Mouse (Mus musculus) thymus, postnatal 14 days (tissue): Measurements from ENCODE around the gene Kcnmb1.
A peak's percentile ranks its signal among the peaks of the same experiment; 100 is the strongest.

Experiments used
- DNase-seq: peaks from one replicate; pipeline ENCODE4 v3.0.0; 2021

Gene Kcnmb1

DNA sequence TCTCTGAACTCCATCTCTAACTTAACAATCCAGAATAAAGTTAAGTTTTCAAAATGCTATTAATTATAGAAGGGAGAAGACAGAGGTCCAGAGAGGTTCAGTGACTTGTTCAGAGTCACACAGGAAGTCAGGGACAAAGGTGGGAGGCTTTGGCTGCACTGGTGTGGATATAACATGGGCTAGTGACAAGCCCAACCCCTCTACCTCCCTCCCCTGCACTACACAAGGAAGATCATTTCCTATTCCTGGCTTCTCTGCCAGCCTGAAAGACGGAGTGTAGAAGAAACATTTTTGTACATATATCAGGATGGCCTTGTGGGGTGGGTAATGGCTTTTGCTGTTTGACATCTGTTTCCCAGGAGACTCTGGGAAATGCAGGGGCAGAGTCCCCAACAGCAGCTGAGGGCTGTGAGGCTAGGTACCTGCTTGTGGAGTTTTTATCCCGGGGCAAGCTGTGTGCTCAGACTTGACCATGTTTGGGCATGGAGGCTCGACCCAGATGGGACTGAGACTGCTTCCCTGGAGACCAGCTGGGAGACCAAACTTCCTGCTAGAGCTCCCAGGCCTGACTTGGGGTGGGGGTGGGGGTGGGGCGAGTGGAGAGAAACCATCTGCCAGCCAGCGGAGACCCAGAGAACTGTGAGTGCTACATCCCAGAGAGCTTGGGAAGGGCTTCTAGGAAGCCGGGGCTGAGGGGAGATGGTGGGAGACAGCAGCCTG is at the start of gene Kcnmb1:
TSS of gene Kcnmb1 (plus strand) at position 326 of the 720 bp plus-strand sequence.
- DNase-seq: no peak

DNA sequence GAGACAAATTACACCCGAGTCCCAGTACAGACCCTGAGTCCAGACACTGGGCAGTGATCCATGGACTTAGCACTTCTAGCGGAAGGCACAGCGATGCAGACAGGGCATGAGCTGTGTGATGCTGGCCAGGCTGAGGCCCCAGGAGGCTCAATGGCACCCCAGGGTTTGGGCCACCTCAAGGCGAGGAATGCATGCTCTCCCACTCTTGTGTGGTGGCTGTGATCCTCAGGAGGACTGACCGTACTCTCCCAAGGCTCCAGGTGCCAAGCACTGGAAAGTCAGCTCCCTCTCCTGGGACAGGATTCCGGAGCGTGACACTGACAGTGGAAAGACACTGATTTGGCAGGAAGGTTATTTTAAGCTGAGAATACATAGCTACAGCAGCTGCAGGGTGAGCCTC is 49.8 kb upstream of the Kcnmb1 start:
- no peak for DNase-seq

DNA sequence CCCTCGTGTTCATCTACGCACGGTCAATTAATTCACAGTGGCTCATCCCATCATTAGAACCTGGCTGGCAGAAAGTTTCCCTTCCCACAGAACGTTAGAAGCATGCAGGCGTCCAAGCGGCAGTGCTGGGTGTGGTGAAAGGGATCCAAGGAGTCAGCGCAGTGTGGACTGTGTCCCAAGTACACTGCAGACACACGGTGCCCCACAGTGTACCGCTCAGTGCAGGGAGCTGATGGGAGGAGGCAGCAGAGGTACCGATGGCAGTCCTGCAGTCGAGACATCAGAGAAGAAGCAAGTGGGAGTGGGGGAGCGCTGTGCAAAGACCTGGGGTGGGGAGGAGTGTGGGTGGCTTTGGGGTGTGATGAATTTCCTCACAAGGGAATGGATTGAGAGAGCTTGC is 48.6 kb upstream of the Kcnmb1 start:
- DNase-seq: no peak

DNA sequence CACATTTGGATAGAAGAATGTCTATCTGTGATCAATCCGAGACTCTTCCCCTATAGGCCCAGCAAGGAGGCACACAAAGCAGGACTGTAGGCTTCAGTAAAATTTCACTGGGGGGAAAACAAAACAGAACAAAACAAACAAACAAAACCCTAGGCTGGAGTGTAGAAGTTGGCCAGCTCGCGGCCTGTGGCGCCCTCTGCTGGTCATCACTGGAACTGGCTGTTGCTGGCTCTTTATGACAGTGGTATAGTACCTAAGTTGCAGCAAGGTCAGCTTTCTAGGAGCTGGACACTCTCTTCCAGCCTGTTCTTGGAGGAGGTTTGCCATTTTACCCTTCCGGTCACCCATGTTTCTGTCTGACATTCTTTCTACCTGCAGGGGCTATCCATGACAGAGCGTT is 45.2 kb upstream of the Kcnmb1 start:
- peak; percentile 73 for DNase-seq

DNA sequence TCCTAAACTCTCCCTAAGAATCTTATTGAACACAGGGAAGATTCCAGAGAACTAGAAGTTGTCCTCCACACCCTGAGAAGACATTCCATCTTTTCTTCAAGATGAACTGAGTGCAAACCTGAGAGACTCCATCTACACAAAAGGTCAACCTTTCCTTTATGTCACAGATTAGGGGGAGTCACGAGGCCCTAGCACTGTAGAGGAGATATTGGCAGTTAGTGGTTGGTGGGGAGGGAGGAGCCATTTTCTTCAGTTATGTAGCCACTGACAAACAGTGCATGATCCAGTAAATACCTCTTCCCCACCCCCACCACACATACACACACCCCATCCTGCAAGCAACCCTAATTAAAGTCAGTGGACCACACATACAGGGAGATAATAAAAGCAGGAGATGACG is 44.4 kb upstream of the Kcnmb1 start:
- DNase-seq: no peak

DNA sequence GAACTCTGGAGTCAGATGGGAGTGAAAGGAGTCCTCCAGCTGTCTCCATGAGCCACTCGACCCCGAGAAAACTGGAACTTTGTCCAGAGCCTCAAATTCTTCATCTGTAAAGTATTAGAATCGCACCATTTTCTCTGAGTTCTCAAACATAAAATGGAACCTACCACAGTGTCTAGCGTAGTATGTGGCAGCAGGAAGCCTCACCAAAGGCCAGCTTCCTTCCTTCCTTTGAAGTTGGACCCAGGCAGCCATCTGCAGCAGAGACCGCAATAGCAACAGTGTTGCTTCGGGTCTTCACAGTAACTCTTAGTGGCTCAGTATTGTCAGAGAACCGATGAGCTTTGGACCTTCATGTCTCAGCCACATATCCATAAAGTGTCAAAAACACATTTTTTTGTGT is 43.0 kb upstream of the Kcnmb1 start:
- peak; percentile 42 for DNase-seq

DNA sequence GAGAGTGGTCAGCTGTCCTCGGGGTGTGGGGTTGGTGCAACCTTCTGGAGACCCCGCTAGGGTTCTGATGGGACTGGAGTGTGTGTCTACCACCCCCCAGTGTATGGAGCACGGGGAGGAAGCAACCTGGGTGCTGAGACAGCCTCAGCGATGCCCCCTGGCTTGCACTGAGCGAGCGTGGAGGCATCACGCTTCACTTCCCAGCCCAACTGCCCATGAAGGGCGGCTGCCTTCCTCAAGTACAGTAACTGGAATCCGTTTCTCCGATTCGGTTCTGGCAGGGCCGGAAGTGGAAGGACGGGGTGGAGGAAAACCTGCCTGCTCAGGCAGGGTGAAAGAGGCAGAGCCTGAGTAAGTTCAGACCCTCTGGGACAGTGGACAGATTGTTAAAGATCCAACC is 41.4 kb upstream of the Kcnmb1 start:
- DNase-seq: no peak

DNA sequence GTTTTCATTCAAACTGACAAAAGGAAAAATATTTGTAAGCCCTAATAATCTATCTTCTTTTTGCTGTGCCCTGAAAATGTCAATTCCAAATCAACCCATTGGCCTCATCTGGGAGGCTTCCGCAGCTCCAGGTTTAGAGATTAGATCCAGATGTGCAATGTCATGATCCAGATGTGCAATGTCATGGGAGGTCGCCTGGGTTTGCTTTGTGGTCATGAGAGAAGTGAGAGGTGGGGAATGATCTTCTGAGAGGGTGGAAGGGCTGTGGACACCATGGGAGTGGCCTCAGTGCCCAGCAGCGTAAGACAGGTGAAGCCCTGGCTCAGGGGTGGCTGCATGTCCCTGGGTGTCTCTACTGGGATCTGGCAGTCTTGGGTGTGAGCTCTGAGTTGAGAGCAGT is 39.8 kb upstream of the Kcnmb1 start:
- no peak for DNase-seq

DNA sequence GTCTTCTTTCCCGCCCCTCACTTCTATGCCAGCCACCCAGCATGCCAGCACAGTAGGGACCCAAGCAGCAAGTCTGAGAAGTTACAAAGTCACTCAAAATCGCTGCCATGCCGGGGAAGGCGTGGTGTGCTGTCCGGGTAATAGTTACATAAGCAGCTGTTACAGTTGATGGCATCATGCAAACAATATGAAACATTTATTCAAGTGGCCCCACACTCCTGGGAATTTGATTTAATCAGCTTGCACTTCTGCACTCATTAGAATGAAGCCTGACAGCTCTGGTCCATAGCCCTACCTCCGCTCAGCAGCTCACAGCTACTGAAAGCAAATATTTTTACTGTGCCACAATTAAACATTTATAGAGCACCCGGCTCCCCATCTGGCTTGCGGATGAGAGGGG is 37.0 kb upstream of the Kcnmb1 start:
- no peak for DNase-seq

DNA sequence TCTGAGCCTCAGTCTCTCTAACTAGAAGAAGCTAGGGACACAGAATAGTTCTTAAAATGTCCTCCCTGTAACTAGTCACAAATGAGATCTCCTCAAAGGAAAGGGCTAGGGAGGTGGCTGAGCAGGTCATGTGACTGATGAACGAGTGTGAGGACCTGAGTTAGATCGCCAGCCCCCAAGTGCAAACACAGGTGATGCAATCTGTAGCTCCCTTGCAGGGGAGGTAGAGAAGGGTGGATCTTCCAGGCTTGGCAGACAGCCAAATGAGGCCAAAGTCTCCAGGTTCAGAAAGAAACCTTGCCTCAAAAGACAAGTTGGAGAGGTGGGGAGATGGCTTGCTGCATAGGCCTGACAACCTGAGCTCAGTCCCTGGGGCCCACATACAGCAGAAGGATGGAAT is 36.3 kb upstream of the Kcnmb1 start:
- no peak for DNase-seq

DNA sequence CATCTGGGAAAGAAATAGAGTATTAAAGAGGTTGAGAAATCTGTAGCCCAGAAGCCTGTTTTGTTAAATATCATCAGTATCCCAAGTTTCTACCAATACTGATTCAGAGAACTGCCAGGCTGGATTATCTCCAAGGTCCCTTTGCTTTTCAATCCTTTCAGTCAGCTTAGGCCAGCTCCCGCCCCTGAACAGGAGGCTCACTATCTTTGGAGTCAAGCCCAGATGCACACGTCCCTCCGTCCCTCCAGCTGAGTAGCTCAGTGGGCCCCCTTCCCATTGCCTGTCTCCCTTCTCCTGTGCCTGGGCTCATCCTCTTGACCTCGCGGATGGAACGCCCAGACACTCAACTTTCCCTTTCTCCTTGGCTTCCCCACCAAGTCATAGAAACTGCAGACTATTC is 35.5 kb upstream of the Kcnmb1 start:
- no peak for DNase-seq

DNA sequence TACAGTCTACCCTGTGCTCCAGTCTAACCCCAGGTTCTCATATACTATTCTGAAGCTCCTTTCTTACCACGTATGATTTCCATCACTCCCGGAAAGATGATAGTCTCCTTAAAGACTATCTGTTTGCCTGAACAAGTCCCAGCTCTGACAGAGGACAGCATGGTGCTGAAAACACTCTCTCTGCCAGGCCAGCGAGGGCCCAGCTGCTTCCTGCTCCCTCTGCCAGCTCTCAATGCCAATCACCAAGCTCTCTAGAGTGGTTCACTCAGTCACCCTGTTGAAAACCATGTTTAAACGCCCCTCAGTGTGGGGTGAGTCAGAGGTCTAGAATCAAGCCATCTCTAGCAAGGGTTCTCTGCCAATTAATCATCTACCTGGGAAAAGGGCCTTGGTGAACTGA is 35.0 kb upstream of the Kcnmb1 start:
- DNase-seq: no peak

DNA sequence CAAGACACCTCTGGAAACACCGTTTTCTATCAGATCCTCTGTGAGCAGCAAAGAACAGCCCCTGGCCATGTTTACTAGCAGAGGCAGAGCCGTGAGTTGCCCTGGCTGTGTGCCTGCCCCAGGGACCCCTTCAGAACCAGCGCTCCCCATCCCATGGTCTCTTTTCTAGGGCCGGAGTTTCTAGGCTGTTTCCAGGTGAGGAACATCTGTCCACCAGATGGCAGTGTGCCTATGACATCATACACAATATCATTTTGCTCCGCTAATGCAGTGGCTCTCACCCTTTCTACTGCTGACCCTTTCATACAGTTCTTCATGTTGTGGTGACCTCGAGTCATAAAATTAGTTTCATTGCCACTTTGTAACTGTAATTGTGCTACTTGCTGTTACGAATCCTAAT is 34.2 kb upstream of the Kcnmb1 start:
- DNase-seq: peak; percentile 70

DNA sequence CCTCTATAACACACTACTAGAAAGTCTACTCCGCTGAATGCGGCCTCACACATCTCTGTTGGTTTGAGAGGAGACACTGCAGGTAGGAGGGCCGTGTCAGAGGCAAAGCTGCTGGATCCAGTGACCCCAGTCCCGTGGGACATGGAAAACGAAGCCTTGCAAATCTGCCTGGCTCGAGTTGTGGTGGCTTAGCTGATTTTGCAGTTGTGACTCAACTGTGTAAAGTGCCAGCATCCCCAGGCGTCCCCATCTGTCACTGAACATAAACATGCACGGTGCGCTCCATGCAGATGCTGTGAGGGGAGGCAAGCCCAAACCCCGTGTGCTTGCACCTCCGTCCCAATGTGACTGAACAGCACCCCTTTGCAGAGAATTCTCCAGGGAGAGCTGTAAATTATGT is 33.4 kb upstream of the Kcnmb1 start:
- DNase-seq: no peak

DNA sequence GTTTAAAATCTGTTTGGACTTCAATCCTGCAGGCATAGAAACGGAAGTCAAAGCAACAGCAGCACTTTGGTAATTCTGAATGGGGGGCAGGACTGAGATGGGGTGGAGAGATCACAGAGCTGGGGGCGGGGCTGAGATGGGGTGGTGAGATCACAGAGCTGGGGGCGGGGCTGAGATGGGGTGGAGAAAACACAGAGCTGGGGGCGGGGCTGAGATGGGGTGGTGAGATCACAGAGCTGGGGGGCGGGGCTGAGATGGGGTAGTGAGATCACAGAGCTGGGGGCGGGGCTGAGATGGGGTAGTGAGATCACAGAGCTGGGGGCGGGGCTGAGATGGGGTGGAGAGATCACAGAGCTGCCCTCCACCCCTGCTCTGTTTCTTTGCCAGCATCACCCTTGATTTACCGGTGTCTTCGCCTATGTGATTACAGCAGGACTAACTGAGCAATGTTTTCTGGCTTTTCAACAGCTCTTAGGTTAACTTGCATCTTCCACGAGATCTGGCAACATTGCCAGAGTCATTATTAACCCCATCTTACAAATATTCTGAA is 30.9 kb upstream of the Kcnmb1 start:
- peak; percentile 84 for DNase-seq

DNA sequence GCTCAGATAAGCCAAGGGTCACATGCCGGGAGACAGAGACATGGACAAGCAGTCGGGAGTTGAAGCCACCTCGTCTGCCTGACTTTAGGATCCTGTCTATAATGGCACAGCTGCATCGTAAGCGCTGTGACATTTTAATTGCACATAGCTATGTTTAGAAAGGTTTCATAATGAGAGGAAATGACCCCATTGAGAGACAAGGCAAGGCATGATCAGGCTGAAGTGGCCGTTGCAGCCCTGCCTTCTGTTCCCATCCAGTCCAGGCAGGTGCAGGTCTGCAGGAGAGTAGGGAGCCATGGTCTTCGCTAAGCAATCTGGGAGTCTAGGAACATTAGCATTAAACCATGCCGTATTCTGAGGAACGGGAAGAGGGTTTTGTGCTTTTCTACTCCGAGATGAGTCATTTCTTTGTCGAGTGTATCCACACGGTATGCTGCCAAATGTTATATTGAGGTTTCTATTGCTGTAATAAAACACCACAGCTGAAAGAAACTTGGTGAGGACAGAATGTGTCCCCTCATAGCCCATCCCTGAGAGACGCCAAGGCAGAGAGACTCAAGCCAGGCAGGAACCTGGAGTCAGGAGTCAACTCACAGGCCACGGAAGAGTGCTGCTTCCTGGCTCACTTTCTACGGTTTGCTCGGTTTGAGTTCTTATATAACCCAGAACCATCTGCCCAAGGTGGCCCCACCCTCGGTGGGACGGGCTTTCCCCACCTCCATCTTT is 30.3 kb upstream of the Kcnmb1 start:
- DNase-seq: peak; percentile 36

DNA sequence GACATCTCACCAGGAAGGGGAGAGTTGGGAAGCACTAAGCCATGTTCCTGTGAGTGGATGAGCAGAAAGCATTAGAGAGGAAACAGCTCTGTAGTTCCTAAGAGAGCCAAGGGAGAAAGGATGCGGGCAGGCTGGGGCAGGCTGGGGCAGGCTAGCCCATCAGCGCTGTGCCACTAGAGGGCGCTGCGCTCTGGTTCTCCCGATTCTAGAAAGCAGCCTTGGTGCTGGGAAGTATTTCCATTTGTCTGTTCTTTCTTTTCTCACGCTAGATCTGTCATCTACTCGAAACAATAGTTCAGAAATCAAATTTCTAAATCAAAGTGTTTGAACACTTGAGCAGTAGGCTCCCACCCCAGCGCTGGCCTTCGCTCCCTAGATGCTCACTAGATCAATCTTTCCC is 28.5 kb upstream of the Kcnmb1 start:
- peak; percentile 67 for DNase-seq

DNA sequence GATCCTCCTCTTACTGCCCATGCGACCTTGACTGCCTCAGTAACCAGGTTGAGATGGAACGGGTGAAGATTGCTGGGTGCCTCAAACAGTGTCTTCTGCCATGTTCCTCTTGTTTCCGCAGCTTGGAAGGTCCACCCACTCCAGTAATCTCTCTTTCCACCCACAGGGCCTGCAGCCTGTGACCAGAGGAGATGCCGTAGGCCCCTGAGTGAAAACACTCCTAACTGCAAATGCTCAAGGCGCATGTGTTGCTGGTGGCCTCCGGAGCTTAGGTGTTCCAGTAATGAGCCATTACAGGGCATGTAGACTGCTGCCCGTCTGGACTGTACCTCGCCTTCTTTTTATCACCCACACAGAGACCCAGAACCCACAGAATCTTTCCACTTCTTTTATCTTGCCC is 25.2 kb upstream of the Kcnmb1 start:
- DNase-seq: no peak

DNA sequence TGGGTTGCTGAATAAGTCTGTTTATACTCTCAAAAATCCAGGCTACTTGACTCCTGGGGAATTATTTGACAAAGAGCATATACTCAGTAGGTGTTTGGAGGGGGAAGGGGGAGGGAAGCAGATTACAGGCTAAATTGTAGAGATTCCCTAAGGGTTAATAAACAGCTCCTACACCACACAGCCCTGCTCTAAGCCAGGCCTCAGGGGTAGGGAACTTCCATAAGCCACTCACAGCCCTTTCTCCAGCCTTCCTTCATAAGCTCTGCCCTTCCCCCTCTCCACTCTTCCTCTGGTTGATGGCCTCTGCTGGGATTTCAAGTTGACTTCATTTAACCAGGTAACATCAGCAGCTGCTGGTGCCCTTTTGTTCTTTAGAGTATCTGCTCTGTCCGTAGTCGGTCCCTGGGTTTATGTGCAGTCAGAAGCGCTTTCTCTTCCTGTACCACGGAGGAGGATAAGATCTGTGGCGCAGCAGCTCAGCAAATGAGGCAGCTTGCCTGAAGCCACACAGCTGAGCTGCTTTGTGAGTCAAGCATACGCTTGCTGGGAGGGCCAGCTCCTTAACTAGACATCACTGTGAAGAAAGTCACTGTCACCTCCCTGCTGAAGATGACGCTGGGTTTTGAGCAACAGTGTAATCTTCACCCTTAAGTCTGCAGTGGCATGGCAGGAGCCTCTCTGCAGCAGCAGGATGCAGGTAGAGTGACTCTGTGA is 24.1 kb upstream of the Kcnmb1 start:
- DNase-seq: peak; percentile 83

DNA sequence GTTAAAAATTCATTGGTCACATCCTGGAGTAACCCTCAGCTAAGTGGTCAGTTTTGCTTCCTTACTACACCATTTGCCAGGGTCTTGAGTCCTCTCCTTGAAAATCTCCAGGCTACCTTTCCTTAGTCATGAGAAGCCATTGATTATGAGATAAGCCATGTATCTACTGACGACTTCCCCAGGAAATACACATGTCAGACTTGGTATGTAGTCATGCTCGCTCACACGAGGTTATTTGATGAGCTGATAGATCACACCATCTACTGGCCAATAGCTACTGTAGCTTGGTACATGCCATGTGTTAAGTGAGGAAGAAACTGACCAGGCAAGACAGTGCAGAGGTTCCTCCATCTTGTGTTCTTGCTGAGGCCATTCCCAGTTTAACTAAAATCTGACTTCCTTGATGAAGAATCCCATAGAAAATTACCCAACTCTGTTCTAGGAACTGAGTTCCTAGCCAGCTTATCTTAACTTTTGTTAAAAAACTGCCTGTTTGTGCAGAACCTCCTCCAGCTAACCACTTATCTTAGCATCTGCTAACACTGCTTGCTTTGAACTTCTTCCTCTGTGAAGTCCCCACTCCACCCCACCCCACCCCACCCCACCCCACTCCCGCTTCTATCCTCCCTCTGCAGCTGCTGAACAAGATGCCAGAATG is 23.2 kb upstream of the Kcnmb1 start:
- peak; percentile 51 for DNase-seq

DNA sequence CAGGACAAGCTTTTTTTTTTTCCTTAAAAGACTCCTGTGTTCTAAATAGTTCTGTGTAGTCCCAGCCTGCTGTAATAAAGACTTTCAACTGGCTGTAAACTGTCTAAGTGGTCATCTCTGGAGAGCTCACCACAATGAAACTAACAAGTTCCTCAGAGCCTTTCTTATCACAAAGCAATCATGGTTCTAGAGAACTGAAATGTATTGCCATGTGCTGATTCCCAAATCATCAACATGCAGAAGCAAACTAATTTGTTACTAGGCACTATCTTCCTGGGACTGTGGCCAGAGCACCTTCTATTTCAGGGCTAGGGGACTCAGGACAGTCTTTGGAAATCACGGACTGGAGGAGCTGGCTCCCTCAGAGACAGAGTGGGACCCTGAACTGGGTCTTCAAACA is 19.2 kb upstream of the Kcnmb1 start:
- no peak for DNase-seq

DNA sequence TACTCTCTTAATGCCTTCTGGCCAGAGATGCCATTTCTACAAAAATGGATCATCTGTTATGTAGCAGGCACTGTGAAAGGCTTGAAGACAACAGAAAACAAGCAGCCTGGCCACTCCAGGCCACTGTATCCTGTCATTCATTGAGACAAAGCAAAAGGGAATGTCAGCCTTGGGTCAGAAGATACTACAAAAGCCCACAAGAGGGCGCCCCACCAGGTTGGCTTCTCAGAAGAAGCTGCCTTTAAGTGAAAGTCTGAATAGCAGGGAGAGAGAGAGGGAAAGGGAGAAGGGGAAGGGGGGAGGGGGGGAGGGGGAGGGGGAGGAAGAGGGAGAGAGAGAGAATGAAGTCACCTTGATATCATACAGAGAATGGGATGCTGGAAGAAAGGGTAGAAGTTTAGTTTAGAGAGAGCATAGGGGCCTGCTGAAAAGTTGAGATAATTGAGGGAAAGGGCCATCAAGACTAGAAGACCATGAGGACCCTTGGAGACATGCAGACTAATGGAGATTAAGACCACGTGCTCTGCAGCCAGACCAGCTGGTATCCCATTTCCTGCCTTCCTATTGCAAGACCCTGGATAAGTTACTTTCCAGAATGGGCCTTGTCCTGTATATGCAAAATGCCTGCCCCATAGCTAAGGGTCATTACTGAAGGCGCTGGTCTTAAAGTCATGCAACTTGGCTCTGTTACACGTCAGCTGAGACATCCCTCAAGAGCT is 18.6 kb upstream of the Kcnmb1 start:
- peak; percentile 71 for DNase-seq
